ENCODE assay signal across 31 mouse cellular contexts in genomic region chr1:76540529-76540928, GRCm38 (mm10).
DNase-seq lines count a peak whose midpoint lies in the region; ATAC-seq and TF ChIP-seq lines count a peak whose summit lies in the region.
"Had no signal": no experiment of that assay in that cellular context is flagged by ENCODE, and none has a peak within 500 bp of the region (broad histone marks: within the 10 kb centered on the region; RNA-seq: fewer than 3 reads in every experiment).

No protein-coding gene starts in this region.

- no peak overlapping the region for H3K4me2 ChIP-seq in liver, postnatal 0 days (ENCODE audit: low read depth, low read length)
- H3K4me2 ChIP-seq in liver, embryonic 12.5 days, result no peak overlapping the region
- no peak overlapping the region for H3K4me2 ChIP-seq in heart, embryonic 11.5 days
- H3K4me2 ChIP-seq: embryonic facial prominence, embryonic 13.5 days; forebrain, embryonic 12.5 days; heart, embryonic 12.5 days; heart, embryonic 15.5 days; hindbrain, embryonic 14.5 days had no signal

- ATAC-seq in liver, postnatal 0 days, result peak; percentile 33; the same call in 1 of the 2 replicates
- ATAC-seq in liver, embryonic 12.5 days, result no peak
- peak; percentile 27 to 39; a peak in 2 of 4 replicates for ATAC-seq in hematopoietic stem cell, adult 5-6 weeks (replicated peaks in 1 of 2; ENCODE audit: insufficient read depth in 1 of 2, low FRiP score in 2 of 2, low TSS enrichment in 1 of 2, low read depth in 1 of 2, poor library complexity in 2 of 2, severe bottlenecking in 2 of 2)
- ATAC-seq in heart, embryonic 11.5 days (replicated peaks; ENCODE audit: insufficient number of reproducible peaks, low FRiP score, low TSS enrichment), result no peak
- ATAC-seq: activated CD4-positive, CD25-positive, alpha-beta regulatory T cell, adult 4 months; forebrain, embryonic 16.5 days; hindbrain, postnatal 0 days; inflammation-experienced regulatory T-cells, adult 6 months had no signal

- peak; percentile 6 for DNase-seq in adrenal gland, postnatal 14 days
- DNase-seq in adrenal gland, postnatal 25 days, result no peak
- DNase-seq in liver, postnatal 0 days, result no peak
- DNase-seq in T-cell, adult 2 months (ENCODE audit: low spot score), result no peak
- DNase-seq in thymus, postnatal 14 days, result no peak
- DNase-seq: adrenal gland, adult 8-10 months; B cell, adult 2 months; cerebellum, adult 11 months; cerebellum, adult 2 months; cerebellum, adult 9-11 months; cerebellum, postnatal 25 days; embryo, embryonic 11 days; gastrocnemius, postnatal 10 days; gastrocnemius, postnatal 36 days; heart, adult 11 months; heart, postnatal 10 days; heart, postnatal 36 days had no signal

- TF ChIP-seq CTCF in liver, postnatal 0 days (IDR thresholded peaks at IDR 0.05; ENCODE audit: low read depth), result no peak

- WGBS in liver, postnatal 0 days (ENCODE audit: insufficient replicate concordance), result 22% methylated on average over 3 of the region's 3 CpGs
- 13% methylated on average over 3 of the region's 3 CpGs for WGBS in liver, embryonic 12.5 days (ENCODE audit: insufficient replicate concordance)
- WGBS in heart, embryonic 11.5 days (ENCODE audit: insufficient replicate concordance), result 67% methylated on average over 3 of the region's 3 CpGs

- H3K36me3 ChIP-seq in liver, postnatal 0 days (replicated peaks; ENCODE audit: insufficient read depth, low read length), result no peaks in the 10 kb centered on the region
- no peaks in the 10 kb centered on the region for H3K36me3 ChIP-seq in liver, embryonic 12.5 days
- H3K36me3 ChIP-seq in heart, embryonic 11.5 days (ENCODE audit: control insufficient read depth, insufficient read depth, low read length), result no peaks in the 10 kb centered on the region
- H3K36me3 ChIP-seq: embryonic facial prominence, embryonic 10.5 days; embryonic facial prominence, embryonic 13.5 days; forebrain, embryonic 12.5 days; heart, embryonic 12.5 days; heart, embryonic 15.5 days had no signal

- H3K4me3 ChIP-seq in liver, postnatal 0 days (ENCODE audit: low read depth, low read length), result no peak overlapping the region
- H3K4me3 ChIP-seq in liver, embryonic 12.5 days, result no peak overlapping the region
- no peak overlapping the region for H3K4me3 ChIP-seq in heart, embryonic 11.5 days (ENCODE audit: low read depth, low read length)
- H3K4me3 ChIP-seq: embryonic facial prominence, embryonic 10.5 days; embryonic facial prominence, embryonic 13.5 days; erythroblast, embryonic 14.5 days; forebrain, embryonic 12.5 days; heart, embryonic 12.5 days; heart, embryonic 15.5 days had no signal

- H3K9ac ChIP-seq in liver, postnatal 0 days (replicated peaks), result no peak overlapping the region
- H3K9ac ChIP-seq in liver, embryonic 12.5 days, result no peak overlapping the region
- H3K9ac ChIP-seq in heart, embryonic 11.5 days (ENCODE audit: low read depth, low read length), result no peak overlapping the region
- H3K9ac ChIP-seq: embryonic facial prominence, embryonic 13.5 days; forebrain, embryonic 12.5 days; heart, embryonic 12.5 days; heart, embryonic 15.5 days; hindbrain, embryonic 14.5 days had no signal

- H3K9me3 ChIP-seq in liver, postnatal 0 days (ENCODE audit: low read length), result no peaks in the 10 kb centered on the region
- H3K9me3 ChIP-seq in liver, embryonic 12.5 days (replicated peaks), result no peaks in the 10 kb centered on the region
- H3K9me3 ChIP-seq in heart, embryonic 11.5 days (replicated peaks; ENCODE audit: control insufficient read depth, low read length), result no peaks in the 10 kb centered on the region
- H3K9me3 ChIP-seq: embryonic facial prominence, embryonic 10.5 days; embryonic facial prominence, embryonic 13.5 days; forebrain, embryonic 12.5 days; heart, embryonic 12.5 days; heart, embryonic 15.5 days had no signal

- H3K4me1 ChIP-seq in liver, postnatal 0 days (ENCODE audit: insufficient read depth), result no peaks in the 10 kb centered on the region
- H3K4me1 ChIP-seq in liver, embryonic 12.5 days, result no peaks in the 10 kb centered on the region
- no peaks in the 10 kb centered on the region for H3K4me1 ChIP-seq in heart, embryonic 11.5 days (ENCODE audit: control insufficient read depth, insufficient read depth, low read length)
- H3K4me1 ChIP-seq: embryonic facial prominence, embryonic 13.5 days; forebrain, embryonic 12.5 days; heart, embryonic 12.5 days; heart, embryonic 15.5 days had no signal

- no peak for TF ChIP-seq EP300 in liver, postnatal 0 days (IDR thresholded peaks at IDR 0.05; ENCODE audit: low read depth)

- no peak overlapping the region for H3K27ac ChIP-seq in liver, postnatal 0 days (ENCODE audit: low read depth)
- no peak overlapping the region for H3K27ac ChIP-seq in liver, embryonic 12.5 days
- H3K27ac ChIP-seq in heart, embryonic 11.5 days (ENCODE audit: low read depth, low read length), result no peak overlapping the region
- H3K27ac ChIP-seq: embryonic facial prominence, embryonic 10.5 days; embryonic facial prominence, embryonic 13.5 days; forebrain, embryonic 12.5 days; heart, embryonic 15.5 days; hindbrain, embryonic 14.5 days; hindbrain, postnatal 0 days had no signal

- H3K27me3 ChIP-seq in liver, postnatal 0 days (ENCODE audit: insufficient read depth, low read length), result no peaks in the 10 kb centered on the region
- no peaks in the 10 kb centered on the region for H3K27me3 ChIP-seq in liver, embryonic 12.5 days (replicated peaks)
- H3K27me3 ChIP-seq in heart, embryonic 11.5 days (ENCODE audit: control insufficient read depth, insufficient read depth, low read length), result no peaks in the 10 kb centered on the region
- H3K27me3 ChIP-seq: embryonic facial prominence, embryonic 13.5 days; forebrain, embryonic 12.5 days; heart, embryonic 12.5 days; heart, embryonic 15.5 days had no signal

Comparison
In these comparisons a context has a peak if more than half of its experiments do, and no peak if none do; other contexts are left out.
1. ATAC-seq: peak in liver, postnatal 0 days (single experiment) and hematopoietic stem cell, adult 5-6 weeks (2 of 2); none in liver, embryonic 12.5 days (single experiment) and heart, embryonic 11.5 days (single experiment).